Mouse (Mus musculus) heart, embryonic 13.5 days (tissue): ENCODE measurements around the gene Ttll4. TPM values are rescaled to one million over a fixed set of nuclear protein-coding genes. Genes with fewer than 3 reads are reported as not detected.

Source experiments
- ATAC-seq: fragments of 200-750 bp; cut with Nextera tagmentation; 2 replicates; pipeline ENCODE4 v1.8.0; 2017; ENCODE audit warnings: moderate TSS enrichment; ENCODE audit not compliant: insufficient number of reproducible peaks, low FRiP score, low TSS enrichment; ENCODE audit errors: extremely low read depth
- H3K27ac ChIP-seq: fragments of 300-500 bp; sonication (generic); replicated peaks from 2 replicates; pipeline ENCODE4 v1.5.1; 2015; ENCODE audit warnings: moderate library complexity, mild to moderate bottlenecking, inconsistent platforms
- H3K27me3 ChIP-seq: fragments of 300-500 bp; sonication (generic); replicated peaks from 2 replicates; pipeline ENCODE4 v1.6.1; 2015; ENCODE audit warnings: mild to moderate bottlenecking, inconsistent platforms
- H3K36me3 ChIP-seq: fragments of 300-500 bp; sonication (generic); 2 replicates; pipeline ENCODE4 v1.6.1; 2015; ENCODE audit warnings: mild to moderate bottlenecking, inconsistent platforms
- H3K4me1 ChIP-seq: fragments of 300-500 bp; sonication (generic); 2 replicates; pipeline ENCODE4 v1.6.1; 2015; ENCODE audit warnings: inconsistent platforms
- H3K4me2 ChIP-seq: fragments of 300-500 bp; sonication (generic); 2 replicates; pipeline ENCODE4 v1.6.1; 2015; ENCODE audit warnings: inconsistent platforms, mild to moderate bottlenecking, moderate library complexity
- H3K4me3 ChIP-seq: fragments of 300-500 bp; sonication (generic); 2 replicates; pipeline ENCODE4 v1.5.1; 2015; ENCODE audit warnings: moderate library complexity, mild to moderate bottlenecking, inconsistent platforms
- H3K9ac ChIP-seq: fragments of 300-500 bp; sonication (generic); 2 replicates; pipeline ENCODE4 v1.6.1; 2015; ENCODE audit warnings: inconsistent platforms, mild to moderate bottlenecking, moderate library complexity
- H3K9me3 ChIP-seq: fragments of 300-500 bp; sonication (generic); 2 replicates; pipeline ENCODE4 v1.6.1; 2016; ENCODE audit warnings: inconsistent platforms
- WGBS: fragments of 180-500 bp; shearing (Covaris S2); methylation state at CpG from one replicate; pipeline ENCODE4 v1.1.7; 2015; ENCODE audit warnings: mixed read lengths; 5-methylcytosine and 5-hydroxymethylcytosine counted together
- polyA plus RNA-seq: library from polyadenylated mRNA; unstranded; fragments of >200 nt; fragmentation: Nextera tagmentation; extraction: Ambion mirVana; gene quantifications from 2 replicates; pipeline ENCODE4 v1.2.1, GENCODE M21; 2015

The Ttll4 gene
- polyA plus RNA-seq, 1 experiment from 2014 or later, result 8.0 TPM

- H3K9ac ChIP-seq, result no peak overlapping the region
- no peaks in the 10 kb centered on the region for H3K27me3 ChIP-seq
- no peak for ATAC-seq
- H3K9me3 ChIP-seq, result no peaks in the 10 kb centered on the region
- H3K36me3 ChIP-seq, result no peaks in the 10 kb centered on the region
- WGBS, result 60% methylated on average over 5 of the region's 5 CpGs
- no peak overlapping the region for H3K4me3 ChIP-seq
- H3K4me2 ChIP-seq, result no peak overlapping the region
- peaks cover 10% of the 10 kb centered on the region; the same call in 1 of the 2 replicates for H3K4me1 ChIP-seq
- H3K27ac ChIP-seq, result no peak overlapping the region
Observed at GRCm38 (mm10) chr1:74726114-74726513, 64.6 kb downstream of the Ttll4 start.

GRCm38 (mm10) chr1:74726674-74727073 lies 65.1 kb downstream of the Ttll4 start:
- WGBS, result 58% methylated on average over 5 of the region's 5 CpGs

GRCm38 (mm10) chr1:74728446-74728845 lies 66.9 kb downstream of the Ttll4 start:
- H3K27ac ChIP-seq, result no peak overlapping the region
- ATAC-seq, result no peak
- H3K27me3 ChIP-seq, result no peaks in the 10 kb centered on the region
- H3K9me3 ChIP-seq, result no peaks in the 10 kb centered on the region
- H3K4me2 ChIP-seq, result no peak overlapping the region
- WGBS, result 65% methylated on average over 8 of the region's 8 CpGs
- no peaks in the 10 kb centered on the region for H3K36me3 ChIP-seq
- peaks cover 10% of the 10 kb centered on the region; the same call in 1 of the 2 replicates for H3K4me1 ChIP-seq
- no peak overlapping the region for H3K9ac ChIP-seq
- H3K4me3 ChIP-seq, result no peak overlapping the region

More at GRCm38 (mm10) chr1:74726674-74727073, 65.1 kb downstream of the Ttll4 start:
- H3K9ac ChIP-seq, result no peak overlapping the region
- H3K27me3 ChIP-seq, result no peaks in the 10 kb centered on the region
- no peaks in the 10 kb centered on the region for H3K9me3 ChIP-seq
- no peak overlapping the region for H3K4me2 ChIP-seq
- no peak overlapping the region for H3K4me3 ChIP-seq
- ATAC-seq, result no peak
- peaks cover 10% of the 10 kb centered on the region; the same call in 1 of the 2 replicates for H3K4me1 ChIP-seq
- H3K27ac ChIP-seq, result no peak overlapping the region
- no peaks in the 10 kb centered on the region for H3K36me3 ChIP-seq

DNA sequence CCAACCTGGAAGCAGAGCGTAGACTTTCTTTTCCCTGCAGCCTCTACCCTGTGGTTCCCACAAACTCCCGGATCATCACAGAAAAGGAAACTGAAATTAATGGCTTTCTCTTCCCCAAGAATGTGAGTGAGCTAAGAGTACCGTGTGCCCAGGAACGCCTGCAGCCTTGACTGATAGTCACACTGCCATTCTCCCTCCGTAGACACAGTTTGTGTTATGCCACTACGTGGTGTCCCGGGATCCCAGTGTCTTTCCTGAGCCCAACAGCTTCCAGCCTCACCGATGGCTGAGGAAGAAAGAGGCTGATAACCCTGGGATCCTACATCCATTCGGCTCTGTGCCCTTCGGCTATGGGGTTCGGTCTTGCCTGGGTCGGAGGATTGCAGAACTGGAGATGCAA lies 75.4 kb downstream of the Ttll4 start:
- H3K9me3 ChIP-seq, result no peaks in the 10 kb centered on the region
- H3K4me1 ChIP-seq, result no peaks in the 10 kb centered on the region
- no peak for ATAC-seq
- no peak overlapping the region for H3K4me3 ChIP-seq
- 83% methylated on average over 12 of the region's 12 CpGs for WGBS
- H3K27me3 ChIP-seq, result no peaks in the 10 kb centered on the region
- H3K4me2 ChIP-seq, result no peak overlapping the region
- H3K9ac ChIP-seq, result no peak overlapping the region
- H3K27ac ChIP-seq, result no peak overlapping the region
- peaks cover 8% of the 10 kb centered on the region for H3K36me3 ChIP-seq

- H3K4me1 ChIP-seq, result no peaks in the 10 kb centered on the region
- H3K4me3 ChIP-seq, result no peak overlapping the region
- no peaks in the 10 kb centered on the region for H3K9me3 ChIP-seq
- WGBS, result 73% methylated on average over 7 of the region's 7 CpGs
- no peak for ATAC-seq
- H3K9ac ChIP-seq, result no peak overlapping the region
- H3K27me3 ChIP-seq, result no peaks in the 10 kb centered on the region
- no peak overlapping the region for H3K4me2 ChIP-seq
- peaks cover 8% of the 10 kb centered on the region for H3K36me3 ChIP-seq
- H3K27ac ChIP-seq, result no peak overlapping the region
Observed at GRCm38 (mm10) chr1:74737500-74737899, 76.0 kb downstream of the Ttll4 start.

DNA sequence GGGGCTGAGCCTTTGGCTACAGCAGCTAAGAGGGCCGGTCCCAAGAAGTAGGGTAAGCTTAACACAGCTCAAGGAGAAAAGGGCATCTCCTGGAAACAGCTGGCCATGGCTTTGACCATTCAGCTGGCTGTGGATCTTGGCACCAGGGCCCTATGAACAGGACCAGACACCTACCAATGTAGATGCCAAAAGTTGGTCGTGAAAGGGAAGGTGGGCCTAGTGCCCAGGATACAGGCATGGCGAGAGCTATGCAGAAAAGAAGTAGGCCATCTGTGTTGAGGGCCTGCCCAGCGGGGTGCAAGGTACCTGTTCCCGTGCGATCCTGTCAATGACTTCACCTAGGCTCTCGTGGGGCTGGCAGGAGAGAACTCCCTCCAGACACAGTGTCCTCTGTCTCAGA lies 79.3 kb downstream of the Ttll4 start:
- Histone ChIP-seq H3K9me3 (no peaks in the 10 kb centered on the region), H3K4me2 (no peak overlapping the region), H3K27me3 (no peaks in the 10 kb centered on the region), H3K9ac (no peak overlapping the region), H3K36me3 (peaks cover 8% of the 10 kb centered on the region), H3K4me3 (no peak overlapping the region), H3K27ac (no peak overlapping the region), H3K4me1 (0 out of 2 replicates have a peak, but pooled peaks cover under 1% of the 10 kb centered on the region)
- 74% methylated on average over 7 of the region's 7 CpGs for WGBS
- ATAC-seq, result no peak

GRCm38 (mm10) chr1:74747335-74747734 lies 85.8 kb downstream of the Ttll4 start:
- ATAC-seq, result no peak
- Histone ChIP-seq H3K9ac (no peak overlapping the region), H3K4me1 (peaks cover 38% of the 10 kb centered on the region), H3K27me3 (peaks cover 3% of the 10 kb centered on the region), H3K36me3 (no peaks in the 10 kb centered on the region), H3K4me2 (peak overlapping the region; percentile 69), H3K4me3 (no peak overlapping the region), H3K9me3 (no peaks in the 10 kb centered on the region), H3K27ac (no peak overlapping the region)
- 67% methylated on average over 5 of the region's 5 CpGs for WGBS

DNA sequence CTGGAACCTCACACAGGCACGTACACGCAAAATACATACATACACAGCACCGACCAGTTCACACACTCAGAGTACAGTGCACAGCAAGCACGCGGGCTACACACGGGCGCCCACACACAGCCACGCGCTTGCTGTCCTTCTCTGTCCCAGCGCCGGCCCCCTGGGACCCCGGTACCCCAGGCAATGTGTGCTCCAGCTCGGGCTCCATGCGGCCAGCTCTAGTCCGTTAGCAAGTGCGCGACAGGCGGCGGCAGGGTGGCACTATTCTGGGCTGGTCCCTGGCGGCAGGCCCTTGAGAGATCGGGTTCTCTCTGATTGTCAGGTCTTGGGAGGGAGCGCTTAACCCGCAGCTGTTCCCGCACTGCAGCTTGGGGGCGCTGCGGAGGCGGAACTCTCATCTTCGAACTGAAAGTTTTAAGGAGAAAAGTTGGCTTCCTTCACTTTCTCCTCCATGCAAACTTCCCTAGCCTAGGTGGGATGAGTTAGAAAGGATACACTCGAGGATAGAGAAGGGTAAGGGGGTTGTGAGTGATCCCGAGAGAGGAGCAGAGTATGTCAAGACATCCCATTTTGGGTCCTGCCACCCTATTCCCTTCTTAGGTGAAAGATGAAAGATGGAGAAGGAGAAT lies 87.2 kb downstream of the Ttll4 start, which contains the start of gene Prkag3:
TSS of gene Prkag3 (minus strand) at position 579 of the 629 bp plus-strand sequence.
- ATAC-seq, result 0 out of 2 replicates have a peak, but pooled peaks have one; percentile 28
- Histone ChIP-seq H3K9ac (peak within 1 kb of the TSS; percentile 78), H3K36me3 (no peaks in the 10 kb centered on the region), H3K4me3 (peak within 1 kb of the TSS; percentile 51), H3K4me2 (peak within 1 kb of the TSS; percentile 69), H3K27me3 (peaks cover 3% of the 10 kb centered on the region), H3K4me1 (peaks cover 38% of the 10 kb centered on the region), H3K9me3 (no peaks in the 10 kb centered on the region), H3K27ac (peak within 1 kb of the TSS; percentile 88)
- WGBS, result 6% methylated on average over 30 of the region's 30 CpGs

DNA sequence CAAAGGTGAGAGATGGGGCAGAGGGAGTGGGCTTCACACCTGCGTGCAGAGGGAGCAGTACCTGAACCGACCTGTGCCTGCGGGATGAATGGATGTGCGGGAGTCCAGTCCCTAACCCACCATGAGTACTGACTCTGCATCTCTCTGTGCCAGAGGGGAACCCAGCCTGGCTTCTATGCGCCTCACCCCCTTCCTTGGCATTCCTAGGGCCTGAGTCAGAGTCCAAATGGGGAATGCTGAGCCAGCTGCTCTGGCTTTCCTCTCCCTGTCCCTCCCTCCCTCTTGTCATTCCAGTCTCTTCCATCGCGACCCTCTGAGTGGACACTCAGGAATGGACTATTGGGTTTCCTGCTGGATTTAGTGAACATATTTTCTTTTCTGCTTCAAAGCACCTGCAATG lies 87.8 kb downstream of the Ttll4 start:
- no peaks in the 10 kb centered on the region for H3K9me3 ChIP-seq
- peak overlapping the region; percentile 88 for H3K27ac ChIP-seq
- H3K4me2 ChIP-seq, result peak overlapping the region; percentile 69
- peaks cover 3% of the 10 kb centered on the region for H3K27me3 ChIP-seq
- peak; percentile 39; the same call in 1 of the 2 replicates for ATAC-seq
- H3K36me3 ChIP-seq, result no peaks in the 10 kb centered on the region
- H3K9ac ChIP-seq, result peak overlapping the region; percentile 78
- peaks cover 38% of the 10 kb centered on the region for H3K4me1 ChIP-seq
- WGBS, result 27% methylated on average over 7 of the region's 7 CpGs
- H3K4me3 ChIP-seq, result peak overlapping the region; percentile 51

- no peak overlapping the region for H3K4me2 ChIP-seq
- H3K4me3 ChIP-seq, result no peak overlapping the region
- no peak overlapping the region for H3K9ac ChIP-seq
- no peak for ATAC-seq
- peaks cover 3% of the 10 kb centered on the region for H3K27me3 ChIP-seq
- WGBS, result 82% methylated on average over 4 of the region's 4 CpGs
- H3K9me3 ChIP-seq, result no peaks in the 10 kb centered on the region
- peaks cover 38% of the 10 kb centered on the region for H3K4me1 ChIP-seq
- H3K27ac ChIP-seq, result no peak overlapping the region
- no peaks in the 10 kb centered on the region for H3K36me3 ChIP-seq
Observed at GRCm38 (mm10) chr1:74750683-74751082, 89.1 kb downstream of the Ttll4 start.

GRCm38 (mm10) chr1:74752150-74752549 lies 90.6 kb downstream of the Ttll4 start:
- Histone ChIP-seq H3K9ac (no peak overlapping the region), H3K9me3 (no peaks in the 10 kb centered on the region), H3K4me1 (peaks cover 34% of the 10 kb centered on the region), H3K36me3 (no peaks in the 10 kb centered on the region), H3K27me3 (peaks cover under 1% of the 10 kb centered on the region), H3K27ac (no peak overlapping the region), H3K4me3 (no peak overlapping the region), H3K4me2 (no peak overlapping the region)
- ATAC-seq, result no peak
- WGBS, result 80% methylated on average over 8 of the region's 8 CpGs

DNA sequence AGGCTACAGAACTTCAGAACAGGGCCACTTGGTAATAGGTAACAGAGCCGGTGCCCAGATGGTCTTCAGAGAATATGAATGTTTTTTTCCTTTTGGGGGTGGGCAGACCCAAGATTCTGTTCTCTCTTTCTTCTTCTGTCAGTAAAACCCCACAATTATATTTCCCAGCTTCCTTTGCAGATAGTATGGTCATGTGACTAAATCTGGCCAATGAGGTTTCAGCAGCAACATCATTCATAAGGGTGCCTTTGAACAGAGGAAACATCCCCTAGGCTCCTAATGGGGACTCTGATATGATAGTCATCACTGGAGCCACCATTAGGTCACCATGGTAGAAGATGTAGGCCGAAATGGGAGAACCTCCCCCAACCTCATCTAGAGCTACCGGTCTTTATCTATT lies 91.3 kb downstream of the Ttll4 start:
- no peaks in the 10 kb centered on the region for H3K36me3 ChIP-seq
- H3K9me3 ChIP-seq, result no peaks in the 10 kb centered on the region
- H3K4me3 ChIP-seq, result no peak overlapping the region
- peaks cover 27% of the 10 kb centered on the region for H3K4me1 ChIP-seq
- no peak overlapping the region for H3K4me2 ChIP-seq
- no peak overlapping the region for H3K27ac ChIP-seq
- H3K27me3 ChIP-seq, result no peaks in the 10 kb centered on the region
- no peak overlapping the region for H3K9ac ChIP-seq
- 90% methylated on average over 3 of the region's 3 CpGs for WGBS
- ATAC-seq, result no peak
